Mouse (Mus musculus) macrophage (primary cell): ENCODE data around the gene Zbtb18. TPM values are rescaled to one million over a fixed set of nuclear protein-coding genes. Genes with fewer than 3 reads are reported as not detected.

ENCODE experiments used
- H3K27ac ChIP-seq: fragments of 350-480 bp; formaldehyde crosslinking; 2 replicates; pipeline ENCODE4 v1.9.0; 2021
- H3K36me3 ChIP-seq: fragments of 350-480 bp; formaldehyde crosslinking; 2 replicates; pipeline ENCODE4 v1.9.0; 2021; ENCODE audit errors: inconsistent target
- H3K4me3 ChIP-seq: fragments of 350-480 bp; formaldehyde crosslinking; 2 replicates; pipeline ENCODE4 v1.9.0; 2021; ENCODE audit errors: inconsistent target
- H3K79me2 ChIP-seq: fragments of 350-480 bp; formaldehyde crosslinking; 2 replicates; pipeline ENCODE4 v1.9.0; 2021; ENCODE audit errors: inconsistent target
- WGBS: methylation state at CpG from one replicate; pipeline ENCODE4 v1.1.7; 2026; ENCODE audit warnings: inconsistent platforms; ENCODE audit not compliant: missing documents; 5-methylcytosine and 5-hydroxymethylcytosine counted together
- polyA plus RNA-seq: library from polyadenylated mRNA; stranded (reverse); fragments of 250-400 nt; gene quantifications from 3 replicates; pipeline ENCODE4 v1.2.4, GENCODE M21; 2018; ENCODE audit warnings: inconsistent platforms

The Zbtb18 gene
- polyA plus RNA-seq, 1 experiment from 2014 or later, result 11.6 TPM

DNA sequence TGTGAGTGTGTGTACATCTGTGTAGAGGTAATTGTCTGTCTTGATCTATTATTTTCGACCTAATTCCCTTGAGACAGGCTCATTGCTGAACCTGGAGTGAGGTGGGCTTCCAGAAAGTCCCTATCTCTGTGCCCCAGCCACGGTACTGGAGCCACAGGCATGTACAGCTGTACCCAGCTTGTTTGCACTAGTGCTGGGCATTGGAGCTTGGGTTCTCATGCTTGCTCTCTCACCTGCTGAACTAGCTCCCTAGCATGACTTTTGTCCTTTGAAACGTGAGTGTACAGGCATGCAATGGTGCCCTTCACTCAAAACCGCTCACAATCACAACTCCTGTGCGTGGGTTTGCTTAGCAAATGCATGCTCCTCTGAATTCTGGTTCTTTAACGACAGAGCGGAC is 42.1 kb downstream of the Zbtb18 start:
- H3K79me2 ChIP-seq, result no peaks in the 10 kb centered on the region
- no peaks in the 10 kb centered on the region for H3K36me3 ChIP-seq
- H3K27ac ChIP-seq, result no peak overlapping the region
- H3K4me3 ChIP-seq, result no peak overlapping the region
- WGBS, result 43% methylated on average over 7 of the region's 7 CpGs

DNA sequence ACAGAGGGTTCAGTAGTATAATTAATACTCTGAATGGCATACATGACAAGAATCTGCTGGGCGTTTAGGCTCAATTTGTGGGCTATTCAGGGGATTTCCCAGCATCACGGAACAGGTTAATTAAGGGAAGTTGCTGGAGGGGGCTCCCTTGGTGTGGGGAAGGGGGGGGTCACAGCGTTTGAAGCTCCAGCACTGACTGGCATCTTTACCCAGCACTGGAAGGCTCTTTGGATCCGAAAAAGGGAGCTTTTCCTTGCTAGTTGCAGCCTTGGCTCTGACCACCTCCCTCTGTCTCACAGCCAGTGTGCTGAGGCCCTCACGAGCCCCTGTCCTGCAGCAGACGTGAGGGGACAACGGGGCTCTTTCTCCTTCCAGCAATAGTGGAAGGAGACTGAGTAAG is 42.5 kb downstream of the Zbtb18 start:
- no peak overlapping the region for H3K4me3 ChIP-seq
- H3K79me2 ChIP-seq, result no peaks in the 10 kb centered on the region
- no peak overlapping the region for H3K27ac ChIP-seq
- no peaks in the 10 kb centered on the region for H3K36me3 ChIP-seq
- WGBS, result 44% methylated on average over 6 of the region's 7 CpGs

- H3K27ac ChIP-seq, result peak overlapping the region; percentile 58
- H3K79me2 ChIP-seq, result no peaks in the 10 kb centered on the region
- no peaks in the 10 kb centered on the region for H3K36me3 ChIP-seq
- WGBS, result 5% methylated on average over 7 of the region's 7 CpGs
- no peak overlapping the region for H3K4me3 ChIP-seq
These were observed 47.7 kb downstream of the Zbtb18 start for GRCm38 (mm10) chr1:177489844-177490243.

DNA sequence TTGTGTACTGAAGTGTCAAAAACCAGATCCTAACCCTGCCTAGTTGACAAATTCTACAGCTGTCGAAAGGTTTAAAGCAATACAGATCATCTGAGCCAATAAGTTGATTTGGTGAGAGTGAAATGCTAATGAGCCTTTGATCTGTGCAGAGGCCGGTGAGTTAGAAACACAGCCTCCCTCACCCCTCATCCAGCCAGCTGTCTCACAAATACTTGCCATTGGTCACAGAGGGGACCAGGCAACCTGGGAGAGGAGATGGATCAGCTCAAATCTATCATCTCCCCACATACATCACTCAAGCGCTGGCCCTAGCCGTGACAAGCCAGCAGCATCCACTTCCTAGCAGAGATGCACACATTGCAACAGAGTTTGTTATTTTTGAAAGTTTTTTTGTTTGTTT is 48.7 kb downstream of the Zbtb18 start:
- 82% methylated on average over 3 of the region's 4 CpGs for WGBS
- Histone ChIP-seq H3K4me3 (no peak overlapping the region), H3K36me3 (no peaks in the 10 kb centered on the region), H3K79me2 (no peaks in the 10 kb centered on the region), H3K27ac (no peak overlapping the region)

DNA sequence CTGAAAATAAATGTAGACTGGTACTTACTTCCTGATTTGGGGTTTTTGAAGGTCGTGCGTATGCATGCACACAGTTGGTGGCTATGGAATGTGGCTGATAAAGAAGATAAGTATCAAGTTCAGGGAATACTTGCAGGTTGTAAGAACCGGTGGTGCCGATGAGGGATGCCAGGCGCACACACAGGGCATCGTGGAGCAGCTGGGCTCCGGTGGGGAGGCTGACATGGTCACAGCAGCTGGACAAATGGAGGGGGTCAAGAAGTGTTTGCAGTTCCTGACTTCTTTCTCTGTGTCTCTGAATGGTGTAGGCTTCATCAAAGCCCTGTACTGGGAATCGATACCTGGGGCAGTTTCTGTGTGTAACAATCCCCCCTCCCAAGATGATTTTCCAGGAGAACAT is 49.1 kb downstream of the Zbtb18 start:
- 58% methylated on average over 8 of the region's 8 CpGs for WGBS
- no peak overlapping the region for H3K27ac ChIP-seq

DNA sequence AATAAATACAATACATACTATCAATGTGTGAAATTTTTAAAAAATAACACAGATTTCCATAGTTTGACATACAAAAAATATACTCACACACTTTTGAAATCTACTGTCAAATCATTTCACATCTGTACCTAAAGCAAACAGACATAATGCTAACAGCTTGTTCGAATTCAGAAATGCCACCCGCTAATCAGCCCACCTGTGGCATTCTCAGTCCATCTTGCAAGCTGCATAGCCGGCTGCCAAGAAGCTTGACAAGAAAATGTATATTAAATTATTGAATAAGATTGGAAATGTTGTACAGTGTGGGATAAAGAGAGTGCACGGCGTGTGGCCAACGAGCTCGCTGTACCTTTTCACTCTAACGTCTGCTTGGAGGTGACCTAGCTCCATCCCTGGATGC is 52.2 kb downstream of the Zbtb18 start:
- H3K4me3 ChIP-seq, result no peak overlapping the region
- 86% methylated on average over 8 of the region's 8 CpGs for WGBS
- H3K79me2 ChIP-seq, result no peaks in the 10 kb centered on the region
- no peaks in the 10 kb centered on the region for H3K36me3 ChIP-seq
- no peak overlapping the region for H3K27ac ChIP-seq

More for the DNA sequence above, 49.1 kb downstream of the Zbtb18 start:
- Histone ChIP-seq H3K79me2 (no peaks in the 10 kb centered on the region), H3K4me3 (no peak overlapping the region), H3K36me3 (no peaks in the 10 kb centered on the region)

GRCm38 (mm10) chr1:177494913-177495542 is 52.9 kb downstream of the Zbtb18 start:
- Histone ChIP-seq H3K4me3 (peak overlapping the region; percentile 14), H3K36me3 (no peaks in the 10 kb centered on the region), H3K79me2 (no peaks in the 10 kb centered on the region), H3K27ac (no peak overlapping the region)
- WGBS, result 14% methylated on average over 9 of the region's 9 CpGs

Other genes with a start within 250 kb of the Zbtb18 start
- gene Akt3, start 184.1 kb upstream of the Zbtb18 start, polyA plus RNA-seq, result 7.0 to 12.0 TPM (median 7.1 TPM) in 3 replicates